Mouse (Mus musculus) cortical plate, adult 2 months (tissue): ENCODE measurements at regions not wholly inside any gene's neighbourhood (a gene's known extent, or its start where the extent isn't known, plus 50 kb on each side); places are given as distances from the start of the nearest gene placed in this dataset.

Experiments
- CTCF ChIP-seq: fragments of 200-500 bp; IDR thresholded peaks from 2 replicates; pipeline ENCODE4 v1.5.1; 2011; ENCODE audit warnings: mild to moderate bottlenecking, control low read depth, low read length; ENCODE audit not compliant: insufficient read depth; ENCODE audit errors: extremely low read depth
- POLR2A ChIP-seq: fragments of 200-500 bp; IDR thresholded peaks from 2 replicates; pipeline ENCODE4 v1.6.1; 2011; ENCODE audit warnings: mild to moderate bottlenecking, low read length, control low read depth; ENCODE audit not compliant: insufficient read depth; ENCODE audit errors: extremely low read depth

DNA sequence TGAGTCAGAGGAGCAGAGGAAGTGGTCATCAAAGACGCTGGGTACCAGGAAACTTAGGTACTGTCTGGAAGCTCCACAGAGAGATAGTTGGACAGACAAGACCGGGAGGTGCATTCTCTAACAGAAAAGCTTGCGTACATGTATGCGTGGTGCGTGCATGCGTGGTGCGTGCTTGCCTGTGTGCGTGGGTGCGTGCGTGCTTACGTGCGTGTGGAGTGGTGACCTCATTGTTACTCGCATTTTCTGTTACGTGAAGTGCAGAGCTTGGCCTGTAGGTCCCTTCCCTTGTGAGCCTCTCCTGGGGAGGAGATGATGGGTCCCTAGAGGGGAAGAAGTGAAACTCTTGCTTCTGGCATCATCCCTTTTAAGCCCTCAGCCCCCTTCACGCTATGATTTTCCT is 175.5 kb upstream of the Msx2 start:
- TF ChIP-seq CTCF (no peak), POLR2A (no peak)
